Mouse (Mus musculus) lung, postnatal 36 days (tissue): Measurements from ENCODE around the gene Nr2c1.

Experiments
- DNase-seq: peaks from one replicate; pipeline ENCODE4 v3.0.0; 2022; ENCODE audit warnings: mixed read lengths

The Nr2c1 gene

DNA sequence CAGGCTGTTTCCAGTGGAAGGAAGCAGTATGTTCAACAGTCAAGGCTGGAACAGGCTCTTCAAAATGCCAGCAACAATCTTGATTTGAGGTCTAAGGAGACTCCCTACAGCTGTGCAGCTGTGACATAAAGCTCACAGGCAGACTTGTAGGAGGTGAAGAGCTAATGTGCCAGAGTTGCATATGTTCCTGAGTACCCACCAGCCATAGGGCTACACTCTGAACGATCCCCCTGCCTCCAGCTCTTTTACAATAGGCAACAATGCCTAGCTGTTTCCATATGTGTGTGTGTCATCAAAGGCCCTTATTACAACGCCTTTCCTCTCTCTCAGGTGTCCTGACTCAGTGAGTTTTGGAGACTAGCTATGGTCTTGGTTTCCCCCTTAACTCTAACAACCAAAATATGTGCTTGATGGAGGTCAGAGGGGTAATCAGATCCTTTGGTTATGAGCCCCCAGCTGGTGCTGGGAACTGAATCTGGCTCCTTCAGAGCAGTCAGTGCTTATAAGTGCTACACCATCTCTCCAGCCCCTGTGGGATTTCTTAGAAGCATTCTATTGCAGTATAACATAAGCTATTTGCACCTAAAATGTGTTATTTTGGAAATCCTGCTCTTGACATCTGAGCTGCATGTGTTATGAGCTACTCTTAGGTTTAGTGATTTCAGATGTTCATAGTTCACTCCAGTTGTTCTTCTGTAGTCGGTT lies 7.4 kb upstream of the Nr2c1 start:
- no peak for DNase-seq

DNA sequence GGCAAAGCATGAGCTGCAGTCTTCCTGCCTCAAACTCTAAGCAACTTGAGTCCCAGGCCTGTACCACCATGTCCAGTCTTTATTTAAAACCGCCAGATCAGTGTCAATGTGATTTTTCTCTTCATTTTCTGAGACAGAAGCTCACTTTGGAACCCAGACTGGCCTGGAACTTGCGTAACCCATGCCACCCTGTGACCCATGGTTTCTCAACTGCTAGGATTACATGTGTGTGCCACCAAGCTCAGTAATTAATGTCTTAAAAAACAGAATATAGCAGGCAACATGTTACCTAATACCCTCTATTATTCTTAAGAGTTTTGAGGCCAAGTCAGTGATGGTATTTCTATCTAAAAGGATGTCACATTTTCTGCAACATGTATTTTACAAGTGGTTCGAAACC lies 5.4 kb upstream of the Nr2c1 start:
- peak; percentile 15 for DNase-seq

DNA sequence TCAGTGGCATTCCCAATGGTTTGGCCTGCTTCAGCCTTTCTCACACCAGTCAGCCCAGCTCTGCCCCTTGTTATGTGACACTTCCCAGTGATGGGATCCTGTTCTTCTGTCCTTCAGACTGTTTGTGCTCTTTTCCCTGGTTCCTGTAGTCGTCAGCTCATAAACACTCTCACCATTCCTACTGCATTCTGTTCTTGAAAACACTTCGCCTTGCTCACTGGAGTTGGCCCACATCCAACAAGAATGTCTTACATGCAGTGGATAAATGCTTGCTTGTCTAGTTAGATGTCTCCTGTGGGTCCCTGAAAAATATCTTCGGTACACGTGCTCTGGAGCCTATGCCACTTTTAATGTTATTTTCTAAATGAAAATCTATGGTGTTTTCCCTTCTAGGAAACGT lies 3.2 kb upstream of the Nr2c1 start:
- no peak for DNase-seq

DNA sequence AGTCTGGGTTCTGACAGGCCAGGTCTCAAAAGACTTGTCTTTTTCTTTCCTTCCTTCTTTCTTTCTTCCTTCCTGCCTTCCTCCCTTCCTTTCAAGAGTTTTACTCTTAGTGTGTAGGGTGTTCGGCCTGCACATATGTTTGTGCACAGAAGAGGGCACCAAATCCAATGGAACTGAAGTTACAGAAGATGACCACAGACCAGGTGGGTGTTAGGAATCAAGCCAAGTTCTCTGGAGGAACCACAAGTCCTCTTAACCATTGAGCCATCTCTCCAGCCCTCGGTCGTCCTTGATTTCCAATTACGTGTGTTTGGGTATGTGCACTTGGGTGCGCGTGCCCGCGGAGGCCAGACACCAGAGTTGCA lies 450 bp upstream of the Nr2c1 start:
- DNase-seq: no peak

DNA sequence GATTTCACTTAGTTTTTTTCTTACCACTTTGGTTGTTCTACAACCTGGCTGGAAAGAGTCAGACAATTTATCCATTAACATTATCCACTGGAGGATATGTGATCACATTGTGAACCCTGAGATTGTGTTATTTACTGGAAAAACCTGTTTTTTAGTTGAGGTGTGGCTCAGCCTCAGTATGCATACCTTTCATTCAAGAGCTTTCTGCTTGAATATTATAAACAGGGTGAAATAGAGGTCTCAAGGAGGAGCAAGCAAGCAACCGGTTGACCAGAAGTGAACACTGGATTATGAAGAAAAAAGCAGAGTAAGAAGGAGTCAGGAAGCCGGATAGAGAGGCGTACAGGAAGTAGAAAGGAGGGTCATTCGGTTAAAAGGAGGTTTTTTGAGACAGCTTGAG lies 3.7 kb downstream of the Nr2c1 start:
- DNase-seq: peak; percentile 9

DNA sequence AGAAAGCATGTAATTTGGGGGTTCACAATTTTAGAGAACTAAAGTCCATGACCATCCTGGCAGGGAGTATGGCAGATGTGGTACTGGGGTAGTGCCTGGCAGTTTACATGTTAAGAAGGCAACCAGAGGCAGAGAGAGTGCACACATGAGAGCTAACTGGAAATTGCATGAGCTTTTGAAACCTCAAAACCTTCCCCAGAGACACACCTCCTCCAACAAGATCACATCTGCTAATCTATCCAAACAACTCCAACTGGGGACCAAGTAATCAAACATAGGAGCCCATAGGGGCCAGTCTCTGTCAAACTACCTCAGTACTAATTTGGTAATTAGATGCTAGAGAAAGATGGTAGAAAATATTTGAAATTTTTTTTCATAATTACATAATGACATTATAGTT lies 6.0 kb downstream of the Nr2c1 start:
- no peak for DNase-seq

DNA sequence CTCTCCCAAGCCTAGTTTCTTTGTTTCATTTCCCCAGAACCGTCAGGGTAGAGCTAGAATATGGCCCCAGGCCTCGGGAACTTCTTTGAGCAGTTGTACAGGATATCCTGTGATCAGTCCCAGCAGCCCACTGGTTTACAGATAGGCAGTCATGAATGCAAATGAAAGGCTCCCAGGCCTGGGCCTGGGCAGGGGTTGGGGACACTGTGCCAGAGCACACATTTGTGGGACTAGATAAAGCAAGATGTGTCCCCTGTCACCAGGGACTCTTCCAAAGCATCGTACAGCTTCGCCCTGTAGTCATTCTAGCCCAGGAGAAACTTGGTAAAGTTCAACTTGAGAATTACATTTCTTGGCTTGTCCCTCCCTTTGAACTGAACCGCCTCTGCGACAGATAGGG lies 11.1 kb downstream of the Nr2c1 start:
- no peak for DNase-seq

DNA sequence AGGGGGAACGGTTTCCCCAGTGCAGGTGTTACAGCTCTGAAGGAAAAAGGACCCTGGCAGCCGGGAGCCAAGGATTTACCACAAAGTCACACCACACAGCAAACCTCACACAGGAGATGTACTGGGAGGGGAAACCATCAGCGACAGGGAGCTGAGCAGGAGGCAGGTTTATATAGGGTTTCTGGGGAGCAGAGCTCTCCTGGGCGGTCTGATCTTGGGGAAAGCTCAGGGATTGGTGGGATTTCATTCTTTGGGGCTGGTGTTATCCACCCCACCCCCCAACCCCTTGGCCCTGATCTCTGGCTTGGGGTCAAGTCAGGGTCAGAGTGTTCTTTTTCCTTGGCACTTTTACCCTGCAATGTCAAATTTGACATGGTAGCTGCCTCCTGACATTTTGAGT lies 11.6 kb downstream of the Nr2c1 start:
- no peak for DNase-seq

DNA sequence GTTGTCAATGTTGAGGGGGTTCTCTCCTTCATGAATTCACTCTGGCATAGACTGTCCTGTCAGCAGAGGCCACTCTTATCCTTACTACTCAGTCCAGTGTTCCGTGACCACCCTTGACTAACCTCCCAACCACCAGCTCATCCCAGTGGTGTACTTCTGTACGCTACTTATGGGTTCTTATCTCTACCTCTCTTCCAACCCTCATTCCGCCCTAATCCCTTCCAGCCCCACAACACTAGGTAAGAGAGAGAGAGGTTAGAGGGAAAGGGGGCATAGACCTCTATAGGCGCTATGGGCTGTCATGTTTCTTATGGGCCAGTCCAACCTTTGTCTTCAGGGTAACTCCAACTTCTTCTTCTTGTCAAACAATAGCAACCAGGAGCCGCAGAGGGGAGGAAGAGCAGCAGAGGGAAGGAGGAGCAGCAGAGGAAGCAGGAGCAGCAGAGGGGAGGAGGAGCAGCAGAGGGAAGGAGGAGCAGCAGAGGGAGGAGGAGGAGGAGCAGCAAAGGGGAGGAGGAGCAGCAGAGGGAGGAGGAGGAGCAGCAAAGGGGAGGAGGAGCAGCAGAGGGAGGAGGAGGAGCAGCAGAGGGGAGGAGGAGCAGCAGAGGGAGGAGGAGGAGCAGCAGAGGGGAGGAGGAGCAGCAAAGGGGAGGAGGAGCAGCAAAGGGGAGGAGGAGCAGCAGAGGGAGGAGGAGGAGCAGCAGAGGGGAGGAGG lies 13.4 kb downstream of the Nr2c1 start:
- DNase-seq: no peak

DNA sequence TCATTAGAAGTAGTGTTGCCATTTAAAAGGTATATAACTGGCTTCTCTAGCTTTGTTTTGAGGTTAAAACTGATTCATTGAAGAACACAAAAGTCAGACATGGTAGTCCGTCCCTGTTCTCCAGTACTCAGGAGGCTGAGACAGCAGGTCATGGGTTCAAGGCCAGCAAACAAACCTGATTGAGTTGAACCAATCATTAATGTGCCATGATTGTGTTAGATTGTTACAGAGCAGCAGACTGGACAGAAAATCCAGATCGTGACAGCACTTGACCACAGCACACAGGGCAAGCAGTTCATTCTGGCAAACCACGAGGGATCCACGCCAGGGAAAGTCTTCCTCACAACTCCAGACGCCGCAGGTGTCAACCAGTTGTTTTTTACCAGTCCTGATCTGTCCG lies 14.2 kb downstream of the Nr2c1 start:
- DNase-seq: no peak

DNA sequence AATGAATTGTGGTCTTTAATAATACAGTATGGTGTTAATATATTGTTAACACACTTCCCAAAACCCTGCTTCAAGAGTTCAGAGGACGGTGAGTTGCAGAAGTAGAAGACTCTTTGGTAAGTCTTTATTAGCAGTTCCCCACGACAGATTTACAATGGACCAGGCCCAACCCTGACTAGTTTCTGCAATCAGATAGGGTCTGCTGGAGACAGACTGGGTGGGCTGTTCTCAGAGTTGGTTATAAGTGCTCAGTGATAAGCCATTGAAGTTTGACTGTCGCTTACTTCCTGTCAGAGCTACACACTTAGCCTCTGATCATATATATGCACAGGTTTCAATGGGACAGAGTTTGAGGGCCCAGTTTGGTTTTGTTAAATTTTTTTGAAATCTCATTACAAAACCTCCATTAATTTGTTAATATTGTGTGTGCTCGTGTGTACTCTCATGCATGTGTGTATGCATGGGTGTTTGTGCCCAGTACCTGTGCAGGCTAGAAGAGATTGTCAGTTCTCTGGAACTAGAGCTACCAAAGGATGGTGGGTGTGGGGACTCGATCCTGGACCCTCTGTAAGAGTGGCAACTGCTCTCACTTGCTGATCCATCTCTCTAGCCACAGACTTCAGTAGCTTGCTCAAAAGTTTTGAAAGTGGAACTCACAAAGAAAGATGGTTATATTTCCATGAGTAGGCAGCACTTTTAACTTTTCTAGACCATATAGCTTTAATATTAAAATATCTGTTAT lies 16.5 kb downstream of the Nr2c1 start:
- DNase-seq: no peak

DNA sequence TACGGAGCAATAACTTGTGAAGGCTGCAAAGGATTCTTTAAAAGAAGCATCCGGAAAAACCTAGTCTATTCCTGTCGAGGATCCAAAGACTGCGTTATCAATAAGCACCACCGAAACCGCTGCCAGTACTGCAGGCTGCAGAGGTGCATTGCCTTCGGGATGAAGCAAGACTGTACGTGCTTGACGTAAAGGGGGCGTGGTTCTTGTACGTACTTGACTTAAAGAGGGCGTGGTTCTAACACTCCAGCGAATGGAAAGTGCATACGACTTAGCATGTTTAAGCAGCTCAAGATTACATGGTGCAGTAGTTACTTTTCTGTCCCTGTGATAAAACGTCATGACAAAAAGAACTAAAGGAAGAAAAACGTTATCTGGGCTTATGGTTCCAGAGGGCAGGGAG lies 17.6 kb downstream of the Nr2c1 start:
- no peak for DNase-seq

DNA sequence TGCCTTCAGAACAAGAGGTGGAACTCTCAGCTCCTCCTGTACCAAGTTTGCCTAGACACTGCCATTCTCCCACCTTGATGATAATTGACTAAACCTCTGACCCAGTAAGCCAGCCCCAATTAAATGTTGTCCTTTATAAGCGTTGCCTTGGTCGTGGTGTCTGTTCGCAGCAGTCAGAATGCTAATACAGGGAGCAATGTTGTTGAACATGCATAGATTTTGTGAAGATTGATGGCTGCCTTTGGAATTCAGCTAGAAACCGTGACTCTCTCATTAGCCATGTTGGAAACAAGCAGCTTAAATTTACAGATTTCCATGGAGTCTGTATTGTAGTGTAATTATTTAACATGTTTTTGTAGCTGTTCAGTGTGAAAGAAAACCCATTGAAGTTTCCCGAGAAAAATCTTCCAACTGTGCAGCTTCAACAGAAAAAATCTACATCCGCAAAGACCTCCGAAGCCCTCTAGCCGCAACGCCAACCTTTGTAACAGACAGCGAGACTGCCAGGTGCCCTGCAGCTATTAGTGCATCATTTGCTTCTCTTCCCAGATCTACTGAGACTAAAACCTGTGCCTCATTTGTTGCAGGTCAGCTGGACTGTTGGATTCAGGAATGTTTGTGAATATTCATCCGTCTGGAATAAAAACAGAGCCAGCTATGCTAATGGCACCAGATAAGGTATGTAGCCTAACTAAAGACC lies 19.4 kb downstream of the Nr2c1 start:
- no peak for DNase-seq

DNA sequence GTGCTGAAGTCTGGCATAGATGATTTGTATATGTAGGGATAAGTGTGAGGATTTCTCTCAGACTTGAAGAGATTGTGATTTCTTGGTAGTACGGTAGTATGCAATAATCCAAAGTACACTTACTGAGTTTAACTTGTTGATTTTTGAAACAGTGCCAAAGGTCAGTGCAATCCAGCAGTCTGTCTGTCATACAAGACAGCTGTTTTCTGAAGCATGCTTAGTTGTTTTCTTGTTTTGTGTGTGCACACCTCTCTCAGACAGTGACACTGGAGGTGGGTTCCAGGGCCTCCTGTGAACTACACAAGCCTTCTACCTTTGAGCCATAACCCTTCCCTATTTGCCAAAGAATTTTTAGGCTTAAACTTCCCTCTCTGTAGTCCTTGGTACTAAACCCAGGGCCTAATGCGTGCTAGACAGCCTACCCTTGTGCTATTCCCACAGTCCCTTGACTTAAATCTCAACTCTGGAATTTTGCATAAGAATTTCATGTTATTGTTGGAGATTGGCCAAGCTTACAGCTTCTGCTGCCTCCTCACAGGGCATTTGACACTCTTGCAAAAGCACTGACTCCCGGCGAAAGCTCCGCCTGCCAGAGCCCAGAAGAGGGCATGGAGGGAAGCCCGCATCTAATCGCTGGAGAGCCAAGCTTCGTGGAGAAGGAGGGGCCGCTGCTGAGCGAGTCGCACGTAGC lies 23.8 kb downstream of the Nr2c1 start:
- peak; percentile 7 for DNase-seq

DNA sequence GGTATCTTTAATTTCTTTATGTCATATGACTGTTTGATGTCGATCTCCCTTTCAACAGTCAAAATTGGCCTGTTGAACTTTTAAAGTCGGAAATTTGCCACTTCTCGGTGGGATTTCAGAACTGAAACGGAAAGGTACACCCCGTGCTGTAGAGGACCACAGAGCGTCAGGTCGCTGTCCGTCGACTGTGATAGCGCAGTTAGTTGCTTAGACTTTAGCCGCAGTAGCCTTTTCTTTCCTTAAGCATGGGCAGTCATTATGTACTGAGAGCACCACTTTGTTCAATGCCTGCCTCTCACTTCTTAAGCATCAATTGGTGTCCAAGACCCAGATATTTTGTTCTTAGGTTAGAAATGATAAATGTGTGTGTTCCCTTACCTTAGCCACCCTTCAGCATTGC lies 24.3 kb downstream of the Nr2c1 start:
- no peak for DNase-seq

DNA sequence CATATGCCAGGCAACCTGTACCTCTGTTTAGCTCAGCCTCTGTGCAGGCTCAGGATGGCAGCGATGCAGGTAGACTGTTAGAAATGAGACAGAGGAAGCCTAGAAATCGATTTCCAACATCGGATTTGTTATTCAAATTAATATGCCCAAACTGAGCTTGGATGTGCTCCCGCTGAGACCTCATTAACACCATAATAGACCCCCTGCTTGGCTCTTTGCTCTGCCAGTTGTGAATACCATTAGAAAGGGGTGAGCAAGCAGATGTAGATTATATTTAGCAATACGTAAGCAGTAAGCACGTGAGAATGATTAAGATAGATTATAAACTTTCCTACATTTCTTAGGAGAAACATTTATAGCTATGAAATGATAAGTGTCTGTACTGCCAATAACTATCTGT lies 24.9 kb downstream of the Nr2c1 start:
- DNase-seq: no peak

DNA sequence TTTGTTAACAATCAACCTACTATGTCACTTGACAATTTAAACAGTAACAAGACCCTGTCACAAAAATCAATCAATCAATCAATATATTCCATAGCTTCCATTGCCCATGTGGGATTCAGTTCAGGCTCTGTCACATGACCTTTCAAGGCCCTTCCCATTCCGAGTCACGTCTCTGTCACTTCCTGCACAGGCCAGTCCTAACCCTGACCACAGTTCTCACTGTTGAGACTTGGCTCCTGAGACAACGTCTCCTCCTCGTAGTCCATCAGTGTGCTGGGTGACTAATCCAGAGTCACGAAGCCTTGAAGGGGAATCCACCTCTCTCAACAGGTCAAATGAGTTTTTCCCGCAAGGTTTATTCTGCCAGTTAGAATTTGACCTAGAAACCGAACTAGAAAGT lies 26.8 kb downstream of the Nr2c1 start:
- no peak for DNase-seq

DNA sequence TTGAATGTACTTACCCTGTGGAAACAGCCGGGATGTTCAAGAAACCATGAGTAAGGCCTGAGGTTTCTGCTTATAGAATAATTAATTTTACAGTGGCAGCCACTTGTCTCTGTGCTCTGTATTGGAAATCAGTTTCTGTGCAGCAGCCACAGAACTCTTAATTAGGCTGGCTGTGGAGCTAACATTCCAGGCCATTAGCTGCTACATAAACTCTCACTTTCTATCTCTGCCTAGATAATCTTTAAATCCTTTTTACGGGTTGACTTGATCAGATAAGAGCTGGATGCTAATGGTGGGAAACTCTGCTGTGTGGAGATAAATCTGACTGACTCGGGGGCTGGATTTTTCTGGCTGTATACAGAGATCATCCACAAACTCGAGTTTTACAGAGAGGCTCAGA lies 35.4 kb downstream of the Nr2c1 start:
- DNase-seq: no peak

DNA sequence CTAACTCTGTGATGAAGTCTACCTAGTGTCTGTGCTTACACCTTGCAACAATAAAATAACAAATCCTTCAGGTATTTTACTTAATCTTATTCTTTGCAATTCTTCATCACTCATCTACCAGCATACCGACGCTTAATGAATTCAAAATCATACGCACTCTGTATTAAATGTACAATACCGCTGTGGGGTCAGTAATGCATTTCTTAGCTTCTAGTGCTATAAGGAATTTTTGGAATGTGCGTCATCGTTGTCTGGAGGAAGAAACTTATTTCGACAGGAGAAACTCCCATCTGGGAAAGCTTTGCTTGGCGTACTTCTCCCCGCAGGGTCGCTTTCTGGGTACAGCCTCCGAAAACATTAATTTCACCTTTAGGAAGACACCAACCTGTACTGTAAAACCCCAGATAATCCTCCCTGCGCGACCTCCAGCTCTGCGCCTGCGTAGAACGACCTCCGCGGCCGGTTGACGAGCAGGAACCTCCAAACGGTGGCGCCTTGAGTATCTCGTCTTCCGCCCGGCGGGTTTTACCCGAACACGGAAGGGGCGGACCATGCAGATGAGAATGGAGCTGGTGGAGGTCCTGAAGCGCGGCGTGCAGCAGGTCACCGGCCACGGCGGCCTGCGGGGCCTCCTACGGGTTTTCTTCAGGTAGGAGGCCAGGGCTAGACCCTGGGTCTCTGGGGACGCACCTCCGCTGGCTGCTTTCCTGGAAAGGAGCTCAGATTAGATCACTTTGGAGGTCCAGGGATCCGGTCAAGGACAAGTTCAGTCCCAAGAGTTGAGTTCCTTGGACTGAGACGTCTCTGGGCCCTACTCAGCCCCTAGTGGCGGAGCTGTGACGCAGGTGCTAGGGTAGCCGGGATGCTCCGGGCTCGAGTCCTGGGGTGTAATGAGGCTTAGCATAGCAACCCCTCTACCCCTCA lies 50.9 kb downstream of the Nr2c1 start, which contains the start of gene Ndufa12:
Ndufa12 (plus strand) TSS at position 239 of the 924 bp plus-strand sequence.
- DNase-seq: peak; percentile 96

DNA sequence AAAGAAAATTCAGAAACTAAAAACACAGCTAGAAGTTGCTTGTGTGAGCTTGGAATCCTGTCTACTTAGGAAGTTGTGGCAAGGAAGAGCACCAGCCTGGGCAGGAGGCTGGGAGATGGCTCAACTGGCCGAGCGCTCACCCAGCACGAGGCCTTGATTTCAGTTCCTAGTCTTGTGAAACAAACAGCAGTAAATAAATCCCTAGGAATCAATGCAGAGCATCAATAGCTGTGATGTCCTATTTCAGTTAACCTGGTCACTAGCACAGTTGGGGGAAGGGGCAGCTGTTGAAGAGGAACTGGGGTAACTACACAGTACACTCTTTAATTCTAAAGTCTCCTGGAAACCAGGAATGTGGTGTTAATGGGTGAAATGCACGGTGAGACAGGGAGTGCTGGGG lies 57.1 kb downstream of the Nr2c1 start:
- no peak for DNase-seq

DNA sequence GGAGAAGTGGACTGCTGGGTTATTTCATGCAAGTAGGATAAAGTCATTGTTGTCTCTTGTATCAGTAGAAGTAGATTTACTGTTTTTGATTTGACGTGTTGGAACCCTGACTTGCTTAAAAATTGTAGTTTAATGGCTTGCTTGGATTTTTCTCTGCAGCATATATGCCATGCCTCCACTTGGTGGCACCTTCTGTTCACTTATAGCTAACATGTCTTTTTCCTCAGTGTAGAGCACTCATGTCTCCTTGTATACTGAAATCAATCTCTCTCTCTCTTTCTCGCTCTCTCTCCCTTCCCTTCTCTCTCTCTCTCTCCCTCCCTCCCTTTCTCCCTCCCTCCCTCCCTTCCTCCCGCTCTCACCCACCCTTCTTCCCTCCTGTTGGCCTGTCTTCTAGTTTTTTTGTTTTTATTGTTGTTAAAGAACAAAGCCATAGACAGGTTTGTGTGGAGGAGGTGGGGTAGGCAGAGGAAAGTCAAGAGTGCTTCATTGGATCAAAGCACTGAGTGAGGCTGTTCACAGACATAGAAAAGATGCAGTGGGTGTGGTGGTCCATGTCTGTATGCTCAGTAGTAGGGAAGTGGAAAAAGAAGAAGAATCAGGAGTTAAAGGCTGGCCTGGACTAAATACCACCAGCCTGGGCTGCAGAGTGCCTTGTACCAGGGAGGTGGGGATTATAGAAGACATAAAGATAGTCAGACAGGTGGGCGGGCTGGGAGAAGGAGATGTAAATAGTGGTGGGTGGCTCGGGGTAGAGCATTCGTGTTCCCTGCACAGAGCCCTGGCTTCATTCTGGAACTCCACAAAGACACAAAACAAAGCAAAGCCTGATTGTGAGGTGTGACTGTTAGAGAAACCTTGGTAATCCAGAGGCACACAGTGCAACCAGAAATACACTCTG lies 63.1 kb downstream of the Nr2c1 start:
- peak; percentile 8 for DNase-seq
